Mouse (Mus musculus): ENCODE data around the gene Plekhd1. TPM values are rescaled to one million over a fixed set of nuclear protein-coding genes. Genes with fewer than 3 reads are reported as not detected.

Plekhd1 gene
- polyA plus RNA-seq, 1 experiment from 2014 or later = 6.8 TPM

GRCm38 (mm10) chr12:80719141-80719540, 26.8 kb downstream of the Plekhd1 start:
- Histone ChIP-seq H3K9me3 (ENCODE audit: control insufficient read depth, low read length) (no peaks in the 10 kb centered on the region), H3K4me1 (ENCODE audit: control insufficient read depth, insufficient read depth, low read length) (no peaks in the 10 kb centered on the region), H3K27me3 (ENCODE audit: control insufficient read depth, insufficient read depth, low read length) (no peaks in the 10 kb centered on the region), H3K4me3 (ENCODE audit: low read depth, low read length) (no peak overlapping the region), H3K9ac (replicated peaks; ENCODE audit: low read depth, low read length) (no peak overlapping the region), H3K36me3 (ENCODE audit: control insufficient read depth, insufficient read depth, low read length) (no peaks in the 10 kb centered on the region), H3K4me2 (ENCODE audit: low read depth, low read length) (no peak overlapping the region), H3K27ac (ENCODE audit: low read depth, low read length) (no peak overlapping the region)
- 68% methylated on average over 2 of the region's 2 CpGs for WGBS
- ATAC-seq (ENCODE audit: low read depth) = no peak

GRCm38 (mm10) chr12:80720507-80720906, 28.1 kb downstream of the Plekhd1 start:
- no peaks in the 10 kb centered on the region for H3K9me3 ChIP-seq (ENCODE audit: control insufficient read depth, low read length)
- no peak overlapping the region for H3K4me3 ChIP-seq (ENCODE audit: low read depth, low read length)
- no peaks in the 10 kb centered on the region for H3K4me1 ChIP-seq (ENCODE audit: control insufficient read depth, insufficient read depth, low read length)
- H3K27ac ChIP-seq (ENCODE audit: low read depth, low read length) = no peak overlapping the region
- WGBS = 67% methylated on average over 12 of the region's 12 CpGs
- no peak for ATAC-seq (ENCODE audit: low read depth)
- H3K27me3 ChIP-seq (ENCODE audit: control insufficient read depth, insufficient read depth, low read length) = no peaks in the 10 kb centered on the region
- no peak overlapping the region for H3K9ac ChIP-seq (replicated peaks; ENCODE audit: low read depth, low read length)
- H3K36me3 ChIP-seq (ENCODE audit: control insufficient read depth, insufficient read depth, low read length) = no peaks in the 10 kb centered on the region
- H3K4me2 ChIP-seq (ENCODE audit: low read depth, low read length) = no peak overlapping the region

- no peaks in the 10 kb centered on the region for H3K9me3 ChIP-seq (ENCODE audit: control insufficient read depth, low read length)
- H3K4me1 ChIP-seq (ENCODE audit: control insufficient read depth, insufficient read depth, low read length) = no peaks in the 10 kb centered on the region
- H3K4me2 ChIP-seq (ENCODE audit: low read depth, low read length) = no peak overlapping the region
- H3K36me3 ChIP-seq (ENCODE audit: control insufficient read depth, insufficient read depth, low read length) = no peaks in the 10 kb centered on the region
- H3K27ac ChIP-seq (ENCODE audit: low read depth, low read length) = no peak overlapping the region
- no peak for ATAC-seq (ENCODE audit: low read depth)
- 86% methylated on average over 15 of the region's 15 CpGs for WGBS
- no peak overlapping the region for H3K4me3 ChIP-seq (ENCODE audit: low read depth, low read length)
- no peaks in the 10 kb centered on the region for H3K27me3 ChIP-seq (ENCODE audit: control insufficient read depth, insufficient read depth, low read length)
- no peak overlapping the region for H3K9ac ChIP-seq (replicated peaks; ENCODE audit: low read depth, low read length)
These were observed 29.1 kb downstream of the Plekhd1 start for GRCm38 (mm10) chr12:80721458-80721857.

- Histone ChIP-seq H3K27me3 (ENCODE audit: control insufficient read depth, insufficient read depth, low read length) (no peaks in the 10 kb centered on the region), H3K9ac (replicated peaks; ENCODE audit: low read depth, low read length) (no peak overlapping the region), H3K4me3 (ENCODE audit: low read depth, low read length) (no peak overlapping the region), H3K27ac (ENCODE audit: low read depth, low read length) (no peak overlapping the region), H3K36me3 (ENCODE audit: control insufficient read depth, insufficient read depth, low read length) (no peaks in the 10 kb centered on the region), H3K4me1 (ENCODE audit: control insufficient read depth, insufficient read depth, low read length) (no peaks in the 10 kb centered on the region), H3K9me3 (ENCODE audit: control insufficient read depth, low read length) (no peaks in the 10 kb centered on the region), H3K4me2 (ENCODE audit: low read depth, low read length) (no peak overlapping the region)
- no peak for ATAC-seq (ENCODE audit: low read depth)
- 21% methylated on average over 10 of the region's 10 CpGs for WGBS
These were observed 32.6 kb downstream of the Plekhd1 start for GRCm38 (mm10) chr12:80724853-80725559.

GRCm38 (mm10) chr12:80728207-80728606, 35.8 kb downstream of the Plekhd1 start:
- Histone ChIP-seq H3K4me2 (ENCODE audit: low read depth, low read length) (no peak overlapping the region), H3K27me3 (ENCODE audit: control insufficient read depth, insufficient read depth, low read length) (no peaks in the 10 kb centered on the region), H3K27ac (ENCODE audit: low read depth, low read length) (no peak overlapping the region), H3K9ac (replicated peaks; ENCODE audit: low read depth, low read length) (no peak overlapping the region), H3K36me3 (ENCODE audit: control insufficient read depth, insufficient read depth, low read length) (no peaks in the 10 kb centered on the region), H3K9me3 (ENCODE audit: control insufficient read depth, low read length) (no peaks in the 10 kb centered on the region), H3K4me1 (ENCODE audit: control insufficient read depth, insufficient read depth, low read length) (no peaks in the 10 kb centered on the region), H3K4me3 (ENCODE audit: low read depth, low read length) (no peak overlapping the region)
- 24% methylated on average over 1 of the region's 1 CpGs for WGBS
- no peak for ATAC-seq (ENCODE audit: low read depth)

- Histone ChIP-seq H3K9ac (replicated peaks; ENCODE audit: low read depth, low read length) (no peak overlapping the region), H3K4me1 (ENCODE audit: control insufficient read depth, insufficient read depth, low read length) (no peaks in the 10 kb centered on the region), H3K27ac (ENCODE audit: low read depth, low read length) (no peak overlapping the region), H3K4me3 (ENCODE audit: low read depth, low read length) (no peak overlapping the region), H3K4me2 (ENCODE audit: low read depth, low read length) (no peak overlapping the region), H3K9me3 (ENCODE audit: control insufficient read depth, low read length) (no peaks in the 10 kb centered on the region), H3K27me3 (ENCODE audit: control insufficient read depth, insufficient read depth, low read length) (no peaks in the 10 kb centered on the region), H3K36me3 (ENCODE audit: control insufficient read depth, insufficient read depth, low read length) (no peaks in the 10 kb centered on the region)
- peak; percentile 29; the same call in 1 of the 2 replicates for ATAC-seq (ENCODE audit: low read depth)
- 49% methylated on average over 2 of the region's 2 CpGs for WGBS
These were observed 36.4 kb downstream of the Plekhd1 start for GRCm38 (mm10) chr12:80728814-80729213.

GRCm38 (mm10) chr12:80729758-80730530, 37.6 kb downstream of the Plekhd1 start:
- Histone ChIP-seq H3K4me3 (ENCODE audit: low read depth, low read length) (no peak overlapping the region), H3K9ac (replicated peaks; ENCODE audit: low read depth, low read length) (no peak overlapping the region), H3K36me3 (ENCODE audit: control insufficient read depth, insufficient read depth, low read length) (no peaks in the 10 kb centered on the region), H3K9me3 (ENCODE audit: control insufficient read depth, low read length) (no peaks in the 10 kb centered on the region), H3K4me2 (ENCODE audit: low read depth, low read length) (no peak overlapping the region), H3K4me1 (ENCODE audit: control insufficient read depth, insufficient read depth, low read length) (no peaks in the 10 kb centered on the region), H3K27me3 (ENCODE audit: control insufficient read depth, insufficient read depth, low read length) (no peaks in the 10 kb centered on the region), H3K27ac (ENCODE audit: low read depth, low read length) (no peak overlapping the region)
- 88% methylated on average over 12 of the region's 12 CpGs for WGBS
- ATAC-seq (ENCODE audit: low read depth) = no peak

- Histone ChIP-seq H3K9ac (replicated peaks; ENCODE audit: low read depth, low read length) (no peak overlapping the region), H3K4me2 (ENCODE audit: low read depth, low read length) (no peak overlapping the region), H3K9me3 (ENCODE audit: control insufficient read depth, low read length) (no peaks in the 10 kb centered on the region), H3K4me1 (ENCODE audit: control insufficient read depth, insufficient read depth, low read length) (peaks cover under 1% of the 10 kb centered on the region; the same call in 1 of the 2 replicates), H3K36me3 (ENCODE audit: control insufficient read depth, insufficient read depth, low read length) (no peaks in the 10 kb centered on the region), H3K27ac (ENCODE audit: low read depth, low read length) (peak overlapping the region; percentile 55), H3K27me3 (ENCODE audit: control insufficient read depth, insufficient read depth, low read length) (no peaks in the 10 kb centered on the region), H3K4me3 (ENCODE audit: low read depth, low read length) (no peak overlapping the region)
- 4% methylated on average over 9 of the region's 9 CpGs for WGBS
- peak; percentile 84 for ATAC-seq (ENCODE audit: low read depth)
These were observed 38.2 kb downstream of the Plekhd1 start for GRCm38 (mm10) chr12:80730567-80730966.
